Mouse (Mus musculus): ENCODE results near the gene Pla2g2e. TPM values are rescaled to one million over a fixed set of nuclear protein-coding genes. Genes with fewer than 3 reads are reported as not detected.
"Not testable (repeated sequence)": the region's sequence is repeated elsewhere in the genome, so short reads cannot be mapped to it uniquely, and the experiment has no call there.

Gene Pla2g2e
- polyA plus RNA-seq, 1 experiment from 2014 or later = not detected

- H3K4me2 ChIP-seq (ENCODE audit: low read depth, low read length); H3K9ac ChIP-seq (ENCODE audit: low read depth, low read length); H3K4me1 ChIP-seq (ENCODE audit: control insufficient read depth, low read depth, low read length); H3K4me3 ChIP-seq (ENCODE audit: low read depth, low read length); ATAC-seq (ENCODE audit: low read depth); H3K9me3 ChIP-seq (replicated peaks; ENCODE audit: control insufficient read depth, low read length); H3K36me3 ChIP-seq (ENCODE audit: control insufficient read depth, insufficient read depth); H3K27ac ChIP-seq (ENCODE audit: low read length); H3K27me3 ChIP-seq (ENCODE audit: control insufficient read depth, insufficient read depth, low read depth, low read length): not testable (repeated sequence)
- WGBS (ENCODE audit: insufficient replicate concordance) = 74% methylated on average over 2 of the region's 2 CpGs
Observed at GRCm38 (mm10) chr4:138875275-138875674, 2.5 kb upstream of the Pla2g2e start.

GRCm38 (mm10) chr4:138875986-138876385 is 1.8 kb upstream of the Pla2g2e start:
- ATAC-seq (ENCODE audit: low read depth) = no peak
- Histone ChIP-seq H3K4me1 (ENCODE audit: control insufficient read depth, low read depth, low read length) (no peaks in the 10 kb centered on the region), H3K9me3 (replicated peaks; ENCODE audit: control insufficient read depth, low read length) (no peaks in the 10 kb centered on the region), H3K27me3 (ENCODE audit: control insufficient read depth, insufficient read depth, low read depth, low read length) (no peaks in the 10 kb centered on the region), H3K9ac (ENCODE audit: low read depth, low read length) (no peak overlapping the region), H3K4me2 (ENCODE audit: low read depth, low read length) (no peak overlapping the region), H3K36me3 (ENCODE audit: control insufficient read depth, insufficient read depth) (no peaks in the 10 kb centered on the region), H3K4me3 (ENCODE audit: low read depth, low read length) (no peak overlapping the region), H3K27ac (ENCODE audit: low read length) (no peak overlapping the region)
- WGBS (ENCODE audit: insufficient replicate concordance) = 61% methylated on average over 2 of the region's 2 CpGs

- Histone ChIP-seq H3K27me3 (ENCODE audit: control insufficient read depth, insufficient read depth, low read depth, low read length) (no peaks in the 10 kb centered on the region), H3K4me1 (ENCODE audit: control insufficient read depth, low read depth, low read length) (no peaks in the 10 kb centered on the region), H3K36me3 (ENCODE audit: control insufficient read depth, insufficient read depth) (no peaks in the 10 kb centered on the region), H3K4me3 (ENCODE audit: low read depth, low read length) (no peak overlapping the region), H3K4me2 (ENCODE audit: low read depth, low read length) (no peak overlapping the region), H3K9ac (ENCODE audit: low read depth, low read length) (no peak overlapping the region), H3K27ac (ENCODE audit: low read length) (no peak overlapping the region), H3K9me3 (replicated peaks; ENCODE audit: control insufficient read depth, low read length) (no peaks in the 10 kb centered on the region)
- ATAC-seq (ENCODE audit: low read depth) = no peak
- 42% methylated on average over 8 of the region's 8 CpGs for WGBS (ENCODE audit: insufficient replicate concordance)
Observed at GRCm38 (mm10) chr4:138878783-138879182, 1.0 kb downstream of the Pla2g2e start.

- no peaks in the 10 kb centered on the region for H3K27me3 ChIP-seq (ENCODE audit: control insufficient read depth, insufficient read depth, low read depth, low read length)
Observed at GRCm38 (mm10) chr4:138879808-138880207, 2.1 kb downstream of the Pla2g2e start.

GRCm38 (mm10) chr4:138880811-138881584 is 3.3 kb downstream of the Pla2g2e start:
- no peak overlapping the region for H3K9ac ChIP-seq (ENCODE audit: low read depth, low read length)
- no peaks in the 10 kb centered on the region for H3K4me1 ChIP-seq (ENCODE audit: control insufficient read depth, low read depth, low read length)
- H3K4me3 ChIP-seq (ENCODE audit: low read depth, low read length) = no peak overlapping the region
- H3K9me3 ChIP-seq (replicated peaks; ENCODE audit: control insufficient read depth, low read length) = no peaks in the 10 kb centered on the region
- 67% methylated on average over 7 of the region's 7 CpGs for WGBS (ENCODE audit: insufficient replicate concordance)
- no peak for ATAC-seq (ENCODE audit: low read depth)
- no peaks in the 10 kb centered on the region for H3K36me3 ChIP-seq (ENCODE audit: control insufficient read depth, insufficient read depth)
- H3K4me2 ChIP-seq (ENCODE audit: low read depth, low read length) = no peak overlapping the region
- H3K27me3 ChIP-seq (ENCODE audit: control insufficient read depth, insufficient read depth, low read depth, low read length) = no peaks in the 10 kb centered on the region
- H3K27ac ChIP-seq (ENCODE audit: low read length) = no peak overlapping the region

More at GRCm38 (mm10) chr4:138879808-138880207, 2.1 kb downstream of the Pla2g2e start:
- Histone ChIP-seq H3K9me3 (replicated peaks; ENCODE audit: control insufficient read depth, low read length) (no peaks in the 10 kb centered on the region), H3K4me2 (ENCODE audit: low read depth, low read length) (no peak overlapping the region), H3K4me1 (ENCODE audit: control insufficient read depth, low read depth, low read length) (no peaks in the 10 kb centered on the region), H3K27ac (ENCODE audit: low read length) (no peak overlapping the region), H3K36me3 (ENCODE audit: control insufficient read depth, insufficient read depth) (no peaks in the 10 kb centered on the region), H3K9ac (ENCODE audit: low read depth, low read length) (no peak overlapping the region), H3K4me3 (ENCODE audit: low read depth, low read length) (no peak overlapping the region)
- no peak for ATAC-seq (ENCODE audit: low read depth)
- 72% methylated on average over 11 of the region's 11 CpGs for WGBS (ENCODE audit: insufficient replicate concordance)

- Histone ChIP-seq H3K9me3 (replicated peaks; ENCODE audit: control insufficient read depth, low read length) (no peaks in the 10 kb centered on the region), H3K4me2 (ENCODE audit: low read depth, low read length) (no peak overlapping the region)
- ATAC-seq (ENCODE audit: low read depth) = no peak
Observed at GRCm38 (mm10) chr4:138882179-138882578, 4.4 kb downstream of the Pla2g2e start.

GRCm38 (mm10) chr4:138884261-138884660 is 6.5 kb downstream of the Pla2g2e start:
- ATAC-seq (ENCODE audit: low read depth) = no peak
- H3K36me3 ChIP-seq (ENCODE audit: control insufficient read depth, insufficient read depth) = no peaks in the 10 kb centered on the region

More at GRCm38 (mm10) chr4:138882179-138882578, 4.4 kb downstream of the Pla2g2e start:
- Histone ChIP-seq H3K27me3 (ENCODE audit: control insufficient read depth, insufficient read depth, low read depth, low read length) (no peaks in the 10 kb centered on the region), H3K4me3 (ENCODE audit: low read depth, low read length) (no peak overlapping the region), H3K36me3 (ENCODE audit: control insufficient read depth, insufficient read depth) (no peaks in the 10 kb centered on the region), H3K27ac (ENCODE audit: low read length) (no peak overlapping the region), H3K9ac (ENCODE audit: low read depth, low read length) (no peak overlapping the region), H3K4me1 (ENCODE audit: control insufficient read depth, low read depth, low read length) (no peaks in the 10 kb centered on the region)
- WGBS (ENCODE audit: insufficient replicate concordance) = 15% methylated on average over 16 of the region's 16 CpGs

GRCm38 (mm10) chr4:138889165-138889564 is 11.4 kb downstream of the Pla2g2e start:
- Histone ChIP-seq H3K27me3 (ENCODE audit: control insufficient read depth, insufficient read depth, low read depth, low read length) (no peaks in the 10 kb centered on the region), H3K36me3 (ENCODE audit: control insufficient read depth, insufficient read depth) (no peaks in the 10 kb centered on the region), H3K27ac (ENCODE audit: low read length) (no peak overlapping the region), H3K4me3 (ENCODE audit: low read depth, low read length) (no peak overlapping the region), H3K9me3 (replicated peaks; ENCODE audit: control insufficient read depth, low read length) (no peaks in the 10 kb centered on the region), H3K9ac (ENCODE audit: low read depth, low read length) (no peak overlapping the region), H3K4me2 (ENCODE audit: low read depth, low read length) (no peak overlapping the region), H3K4me1 (ENCODE audit: control insufficient read depth, low read depth, low read length) (no peaks in the 10 kb centered on the region)
- ATAC-seq (ENCODE audit: low read depth) = no peak
- WGBS (ENCODE audit: insufficient replicate concordance) = 59% methylated on average over 7 of the region's 7 CpGs

More at GRCm38 (mm10) chr4:138884261-138884660, 6.5 kb downstream of the Pla2g2e start:
- Histone ChIP-seq H3K4me1 (ENCODE audit: control insufficient read depth, low read depth, low read length) (no peaks in the 10 kb centered on the region), H3K4me2 (ENCODE audit: low read depth, low read length) (no peak overlapping the region), H3K27ac (ENCODE audit: low read length) (no peak overlapping the region), H3K9ac (ENCODE audit: low read depth, low read length) (no peak overlapping the region), H3K27me3 (ENCODE audit: control insufficient read depth, insufficient read depth, low read depth, low read length) (no peaks in the 10 kb centered on the region), H3K9me3 (replicated peaks; ENCODE audit: control insufficient read depth, low read length) (no peaks in the 10 kb centered on the region), H3K4me3 (ENCODE audit: low read depth, low read length) (no peak overlapping the region)
- WGBS (ENCODE audit: insufficient replicate concordance) = 5% methylated on average over 6 of the region's 6 CpGs

- Histone ChIP-seq H3K9ac (ENCODE audit: low read depth, low read length) (no peak overlapping the region), H3K9me3 (replicated peaks; ENCODE audit: control insufficient read depth, low read length) (no peaks in the 10 kb centered on the region), H3K36me3 (ENCODE audit: control insufficient read depth, insufficient read depth) (no peaks in the 10 kb centered on the region), H3K4me2 (ENCODE audit: low read depth, low read length) (no peak overlapping the region), H3K27me3 (ENCODE audit: control insufficient read depth, insufficient read depth, low read depth, low read length) (no peaks in the 10 kb centered on the region), H3K4me3 (ENCODE audit: low read depth, low read length) (no peak overlapping the region), H3K27ac (ENCODE audit: low read length) (no peak overlapping the region), H3K4me1 (ENCODE audit: control insufficient read depth, low read depth, low read length) (no peaks in the 10 kb centered on the region)
- WGBS (ENCODE audit: insufficient replicate concordance) = 55% methylated on average over 8 of the region's 8 CpGs
- ATAC-seq (ENCODE audit: low read depth) = no peak
Observed at GRCm38 (mm10) chr4:138889635-138890034, 11.9 kb downstream of the Pla2g2e start.

Data from liver, embryonic 16.5 days (tissue).